Mouse (Mus musculus) heart, adult 2 months (tissue): ENCODE results near the gene Grin2d.

Source experiments
- CTCF ChIP-seq: fragments of 200-600 bp; IDR thresholded peaks from 2 replicates; pipeline ENCODE4 v1.8.1; 2022; ENCODE audit warnings: antibody characterized with exemption, mild to moderate bottlenecking, moderate library complexity
- EP300 ChIP-seq: fragments of 200-500 bp; IDR thresholded peaks from 2 replicates; pipeline ENCODE4 v1.6.1; 2011; ENCODE audit warnings: low read depth, low read length, control low read depth; ENCODE audit not compliant: insufficient read depth
- POLR2A ChIP-seq: fragments of 200-500 bp; IDR thresholded peaks from 2 replicates; pipeline ENCODE4 v1.6.1; 2011; ENCODE audit warnings: mild to moderate bottlenecking, low read depth, low read length, control low read depth; ENCODE audit not compliant: insufficient read depth

DNA sequence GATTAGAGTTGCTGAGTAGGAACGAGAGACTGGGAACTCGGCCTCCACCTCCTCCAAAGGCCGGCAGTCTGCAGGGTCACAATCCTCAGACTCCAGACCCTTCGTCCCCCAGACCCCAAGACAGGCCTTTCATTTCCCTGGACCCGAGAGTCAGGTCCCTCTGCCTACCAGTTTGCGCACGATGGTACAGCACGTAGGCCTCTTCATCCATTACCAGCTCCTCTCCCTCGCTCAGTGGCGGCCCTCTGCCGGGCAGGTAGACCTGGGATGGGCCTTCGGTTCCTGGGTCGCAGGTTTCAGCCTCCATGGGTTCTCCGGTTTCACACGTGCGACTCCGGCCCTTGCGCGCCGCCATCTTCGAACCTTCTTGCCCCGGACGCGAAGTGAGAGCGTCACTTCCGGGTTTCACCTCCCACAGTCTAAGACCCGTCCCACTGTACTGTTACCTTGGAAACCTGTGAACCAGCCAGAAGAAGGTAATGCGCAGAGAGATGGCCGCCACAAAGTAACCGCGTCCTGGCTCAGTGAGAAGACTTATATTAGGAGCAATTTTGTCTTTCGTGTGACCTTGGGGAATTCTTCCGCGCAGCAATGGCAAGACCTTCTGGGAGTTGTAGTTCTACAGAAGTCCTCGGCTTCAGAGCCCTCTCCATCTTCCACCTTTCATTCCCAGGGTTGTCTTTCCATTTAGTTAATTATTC, 47.6 kb downstream of the Grin2d start, which contains the start of gene Grwd1:
- TF ChIP-seq POLR2A (peak; percentile 41), EP300 (no peak), CTCF (0 out of 2 replicates have a peak, but pooled peaks have one; percentile 8)
